Mouse (Mus musculus): ENCODE measurements around the gene Mgp.

GRCm38 (mm10) chr6:136875670-136876069, at the start of gene Mgp:
- TF ChIP-seq CTCF (IDR thresholded peaks at IDR 0.05; ENCODE audit: control insufficient read depth, insufficient read depth, insufficient read length) (no peak), MYOG (IDR thresholded peaks at IDR 0.05; ENCODE audit: control insufficient read depth, extremely low read depth, insufficient read length) (no peak), USF1 (IDR thresholded peaks at IDR 0.05; ENCODE audit: low read depth) (no peak), MYOD1 (IDR thresholded peaks at IDR 0.05; ENCODE audit: control insufficient read depth, insufficient read length, low read depth) (no peak), CEBPB (IDR thresholded peaks at IDR 0.05; ENCODE audit: low read depth) (no peak), MAX (IDR thresholded peaks at IDR 0.05) (no peak)
